Mouse (Mus musculus) splenic B cell, adult 2 months (primary cell): ENCODE results near the gene Creb3l1.

Experiments used
- DNase-seq: peaks from one replicate; pipeline ENCODE4 v3.0.0-alpha.2; 2011; ENCODE audit warnings: low read depth, low spot score
- H3K27me3 ChIP-seq: 2 replicates; pipeline ENCODE4 v1.6.1; 2012; ENCODE audit warnings: mild to moderate bottlenecking, low read length, moderate library complexity, mixed read lengths; ENCODE audit not compliant: control insufficient read depth, poor library complexity, insufficient read depth, severe bottlenecking
- H3K36me3 ChIP-seq: 2 replicates; pipeline ENCODE4 v1.6.1; 2012; ENCODE audit warnings: mild to moderate bottlenecking, low read length, moderate library complexity, mixed read lengths; ENCODE audit not compliant: control insufficient read depth, poor library complexity, insufficient read depth, severe bottlenecking

Creb3l1 gene

DNA sequence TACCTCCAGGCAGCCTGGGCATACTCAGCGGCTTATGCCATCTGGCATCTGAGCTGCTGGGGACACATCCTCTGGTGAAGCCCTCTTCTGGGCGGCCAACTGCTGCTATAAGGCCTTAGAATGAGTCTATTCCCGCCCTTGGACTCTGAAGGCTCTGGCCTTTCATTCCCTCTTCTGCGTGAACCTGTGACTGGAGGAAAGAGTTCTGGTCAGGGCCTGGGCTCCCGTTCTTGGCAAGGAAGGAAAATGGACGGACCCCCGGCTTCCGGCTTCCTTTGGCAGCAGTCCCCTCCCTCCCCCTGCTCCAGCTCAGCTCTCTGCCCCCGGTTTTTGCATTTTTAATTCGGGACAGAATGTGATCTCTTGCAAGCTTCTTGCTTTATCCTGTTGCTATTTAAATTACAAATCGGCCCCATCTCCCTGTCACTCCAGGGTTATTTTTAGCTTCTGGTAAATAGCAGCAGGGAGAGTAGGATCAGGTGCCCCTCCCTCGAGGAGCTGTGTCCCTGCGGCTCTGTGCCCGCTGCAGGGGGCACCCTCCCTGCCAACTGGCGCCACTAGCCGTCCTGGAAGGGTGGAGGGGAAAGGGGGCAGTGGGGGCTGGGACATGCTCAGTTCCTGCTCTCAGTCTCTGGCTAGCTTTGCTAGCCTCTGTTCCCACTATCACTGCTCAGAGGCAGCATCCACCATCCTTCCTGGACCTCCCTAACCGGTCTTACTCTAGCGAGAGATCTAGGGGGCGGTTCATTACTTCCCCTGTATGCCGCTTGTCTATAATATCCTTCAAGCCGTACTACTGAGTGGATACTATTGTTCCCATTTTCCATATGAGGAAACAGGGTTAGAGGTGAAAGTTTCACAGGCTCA lies 52.8 kb downstream of the Creb3l1 start:
- H3K36me3 ChIP-seq: no peaks in the 10 kb centered on the region
- DNase-seq: no peak
- H3K27me3 ChIP-seq: no peaks in the 10 kb centered on the region

DNA sequence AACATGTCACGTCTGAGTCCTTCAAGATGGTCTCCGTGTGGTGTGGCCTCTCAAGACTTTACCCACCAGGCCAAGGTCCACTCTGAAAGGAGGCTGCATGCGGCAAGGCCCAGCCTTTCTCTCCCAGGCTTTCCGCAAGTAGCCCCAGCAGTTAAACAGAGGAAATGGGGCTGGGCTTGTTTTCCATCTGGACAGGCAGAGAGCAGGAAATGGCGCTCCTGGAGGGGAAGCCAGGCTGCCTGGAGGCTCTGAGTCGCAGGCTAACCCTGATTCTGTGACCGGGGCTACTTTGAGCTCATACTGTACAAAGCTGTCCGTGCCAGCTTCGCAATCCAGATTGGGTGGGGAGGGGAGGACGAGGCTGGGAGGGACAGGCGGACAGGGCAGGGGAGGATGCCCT lies 56.3 kb downstream of the Creb3l1 start:
- Histone ChIP-seq H3K27me3 (no peaks in the 10 kb centered on the region), H3K36me3 (no peaks in the 10 kb centered on the region)
- no peak for DNase-seq

- H3K36me3 ChIP-seq: no peaks in the 10 kb centered on the region
- no peaks in the 10 kb centered on the region for H3K27me3 ChIP-seq
- no peak for DNase-seq
Measured at GRCm38 (mm10) chr2:91966367-91966766, 57.9 kb downstream of the Creb3l1 start.

- H3K27me3 ChIP-seq: no peaks in the 10 kb centered on the region
- H3K36me3 ChIP-seq: no peaks in the 10 kb centered on the region
- peak; percentile 72 for DNase-seq
Measured at GRCm38 (mm10) chr2:91965417-91965816, 58.9 kb downstream of the Creb3l1 start.

- DNase-seq: no peak
- H3K36me3 ChIP-seq: peaks cover 2% of the 10 kb centered on the region; the same call in 1 of the 2 replicates
Measured at GRCm38 (mm10) chr2:91964610-91965204, 59.6 kb downstream of the Creb3l1 start.

GRCm38 (mm10) chr2:91963443-91963932 lies 60.8 kb downstream of the Creb3l1 start:
- peaks cover 2% of the 10 kb centered on the region for H3K36me3 ChIP-seq
- H3K27me3 ChIP-seq: no peaks in the 10 kb centered on the region
- DNase-seq: peak; percentile 96

More at GRCm38 (mm10) chr2:91964610-91965204, 59.6 kb downstream of the Creb3l1 start:
- no peaks in the 10 kb centered on the region for H3K27me3 ChIP-seq

DNA sequence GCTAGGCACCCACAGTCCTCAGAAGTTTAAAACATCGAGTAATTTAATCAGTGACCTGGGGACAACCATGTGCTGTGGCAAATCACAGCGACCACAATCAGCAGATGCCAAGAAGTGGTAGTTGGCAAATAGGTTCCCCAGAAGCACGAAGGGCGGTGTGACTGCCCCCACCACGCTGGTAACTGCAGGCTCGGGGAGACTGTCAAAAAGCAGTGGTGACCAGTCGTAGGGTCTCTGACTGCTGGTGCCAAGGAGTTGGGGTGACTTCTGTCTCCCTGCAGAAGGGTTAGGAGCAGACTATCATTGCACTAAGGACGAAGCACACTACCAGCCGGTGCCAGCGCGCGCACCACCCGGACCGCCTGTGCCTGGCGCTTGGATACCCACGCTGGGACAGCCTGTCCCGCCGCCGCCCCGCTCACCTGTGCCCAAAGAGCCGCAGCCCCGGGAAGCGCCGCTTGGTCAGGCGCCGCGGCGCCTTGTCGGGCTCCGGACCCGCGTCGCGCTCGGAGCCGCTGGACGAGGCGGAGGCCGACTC lies 61.4 kb downstream of the Creb3l1 start:
- no peaks in the 10 kb centered on the region for H3K27me3 ChIP-seq
- peaks cover 2% of the 10 kb centered on the region for H3K36me3 ChIP-seq
- no peak for DNase-seq

DNA sequence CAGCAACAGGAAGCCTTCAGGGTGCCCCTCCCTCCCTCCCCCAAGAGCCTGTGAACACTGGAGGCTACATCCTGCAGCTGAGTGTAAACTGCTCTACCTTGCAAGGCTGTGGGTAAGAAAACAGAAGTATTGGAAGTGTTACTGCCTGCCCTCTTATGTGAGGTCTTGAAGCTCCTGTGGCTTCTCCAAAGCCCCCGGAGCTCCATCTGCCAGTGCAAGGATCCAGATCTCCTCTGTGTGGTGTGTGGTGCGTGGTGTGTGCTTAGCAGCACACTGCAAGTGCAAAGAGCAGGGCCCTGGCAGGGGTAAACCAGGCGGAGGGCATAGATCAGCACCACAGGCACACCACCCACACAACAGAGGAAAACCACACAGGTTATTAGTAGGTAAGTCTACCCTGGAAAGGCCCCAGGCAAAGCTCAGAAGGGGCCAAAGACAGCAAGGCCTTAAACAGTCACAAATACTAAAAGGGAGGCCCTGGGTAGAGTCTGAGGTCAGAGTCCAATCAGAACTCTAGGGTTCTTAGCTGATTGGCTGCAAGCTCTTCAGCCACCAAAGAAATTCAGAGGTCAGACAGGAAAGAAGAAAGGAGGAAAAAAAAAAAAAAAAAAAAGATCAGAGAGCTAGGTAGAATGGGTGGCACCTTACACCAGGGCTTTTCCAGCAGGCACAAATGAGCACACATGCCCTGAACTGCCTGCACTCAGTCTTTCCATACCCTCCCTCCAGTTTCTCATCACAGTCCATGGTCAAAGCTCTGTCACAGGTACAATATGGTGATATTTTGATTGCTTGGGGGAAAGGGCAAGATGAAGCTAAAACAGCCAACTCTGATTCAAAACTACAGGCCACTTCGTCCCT lies 62.2 kb downstream of the Creb3l1 start:
- H3K36me3 ChIP-seq: peaks cover 2% of the 10 kb centered on the region
- no peaks in the 10 kb centered on the region for H3K27me3 ChIP-seq
- DNase-seq: peak; percentile 73

- Histone ChIP-seq H3K36me3 (peaks cover 2% of the 10 kb centered on the region), H3K27me3 (no peaks in the 10 kb centered on the region)
- no peak for DNase-seq
Measured at GRCm38 (mm10) chr2:91960459-91960858, 63.8 kb downstream of the Creb3l1 start.

GRCm38 (mm10) chr2:91959544-91960410 lies 64.5 kb downstream of the Creb3l1 start:
- no peak for DNase-seq
- Histone ChIP-seq H3K36me3 (peaks cover 2% of the 10 kb centered on the region), H3K27me3 (no peaks in the 10 kb centered on the region)

GRCm38 (mm10) chr2:91958701-91959457 lies 65.4 kb downstream of the Creb3l1 start:
- peaks cover 2% of the 10 kb centered on the region for H3K36me3 ChIP-seq
- DNase-seq: peak; percentile 65
- H3K27me3 ChIP-seq: no peaks in the 10 kb centered on the region

- no peak for DNase-seq
Measured at GRCm38 (mm10) chr2:91958049-91958448, 66.3 kb downstream of the Creb3l1 start.

GRCm38 (mm10) chr2:91957096-91957495 lies 67.2 kb downstream of the Creb3l1 start:
- no peak for DNase-seq
- peaks cover 2% of the 10 kb centered on the region for H3K36me3 ChIP-seq
- no peaks in the 10 kb centered on the region for H3K27me3 ChIP-seq

More at GRCm38 (mm10) chr2:91958049-91958448, 66.3 kb downstream of the Creb3l1 start:
- H3K27me3 ChIP-seq: no peaks in the 10 kb centered on the region
- H3K36me3 ChIP-seq: peaks cover 2% of the 10 kb centered on the region
